Mouse (Mus musculus) kidney, adult 11 months (tissue): ENCODE results near the gene Atp1a2.

Source experiments
- DNase-seq: peaks from one replicate; pipeline ENCODE4 v3.0.0; 2022

Atp1a2 gene

GRCm38 (mm10) chr1:172323801-172324359 is 26.0 kb upstream of the Atp1a2 start:
- no peak for DNase-seq

- DNase-seq = no peak
Observed at GRCm38 (mm10) chr1:172323298-172323697, 25.4 kb upstream of the Atp1a2 start.

DNA sequence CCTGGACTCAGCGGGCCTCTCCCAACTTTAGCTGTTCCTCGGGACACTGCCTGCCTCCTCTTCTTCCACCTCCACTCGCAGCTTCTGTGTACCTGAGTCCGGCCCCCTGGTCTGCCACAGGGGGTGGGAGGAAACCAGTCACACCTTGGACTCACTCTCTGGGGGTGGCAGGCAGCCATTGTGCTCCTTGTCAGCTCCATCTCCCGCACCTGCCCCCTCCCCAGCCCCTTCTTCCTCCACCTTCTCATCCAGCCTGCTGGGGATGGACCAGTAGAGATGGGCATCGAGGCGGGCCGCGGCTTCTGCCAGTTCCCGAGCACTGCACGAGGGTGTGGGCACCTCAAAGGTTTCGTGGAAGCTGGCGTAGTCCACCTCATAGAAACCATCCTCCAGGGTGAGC is 24.9 kb upstream of the Atp1a2 start:
- no peak for DNase-seq

- DNase-seq = no peak
Observed at GRCm38 (mm10) chr1:172319921-172320411, 22.1 kb upstream of the Atp1a2 start.

GRCm38 (mm10) chr1:172319346-172319745 is 21.5 kb upstream of the Atp1a2 start:
- no peak for DNase-seq

DNA sequence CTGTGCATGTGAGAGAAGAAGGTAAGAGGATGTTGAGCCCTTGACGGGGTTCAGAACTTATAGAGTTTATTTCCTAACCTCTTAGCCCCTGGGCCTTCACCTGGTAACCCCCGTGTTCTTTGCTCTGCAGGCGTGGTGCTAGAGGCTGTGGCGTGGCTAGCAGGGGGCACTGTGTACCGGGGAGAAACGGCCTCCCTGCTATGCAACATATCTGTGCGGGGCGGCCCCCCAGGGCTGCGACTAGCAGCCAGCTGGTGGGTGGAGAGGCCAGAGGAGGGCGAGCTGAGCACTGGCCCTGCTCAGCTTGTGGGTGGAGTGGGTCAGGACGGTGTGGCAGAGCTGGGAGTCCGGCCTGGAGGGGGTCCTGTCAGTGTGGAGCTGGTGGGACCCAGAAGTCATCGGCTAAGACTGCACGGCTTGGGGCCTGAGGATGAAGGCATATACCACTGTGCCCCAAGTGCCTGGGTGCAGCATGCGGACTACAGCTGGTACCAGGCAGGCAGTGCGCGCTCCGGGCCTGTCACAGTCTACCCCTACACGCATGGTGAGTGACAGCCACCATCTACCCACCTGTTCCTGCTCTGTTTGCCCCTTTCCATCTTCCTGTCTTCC is 20.7 kb upstream of the Atp1a2 start:
- DNase-seq = no peak

DNA sequence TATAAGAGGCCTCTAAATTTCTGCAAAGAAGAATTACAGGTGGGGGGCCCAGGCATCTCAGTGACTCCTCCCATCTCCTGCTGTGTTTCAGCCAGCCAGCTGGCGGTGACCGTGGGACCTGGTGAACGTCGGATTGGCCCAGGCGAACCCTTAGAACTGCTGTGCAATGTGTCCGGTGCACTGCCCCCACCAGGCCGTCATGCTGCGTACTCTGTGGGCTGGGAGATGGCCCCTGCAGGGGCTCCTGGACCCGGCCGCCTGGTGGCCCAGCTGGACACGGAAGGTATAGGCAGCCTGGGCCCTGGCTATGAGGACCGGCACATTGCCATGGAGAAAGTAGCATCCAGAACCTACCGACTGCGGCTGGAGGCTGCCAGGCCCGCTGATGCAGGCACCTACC is 20.1 kb upstream of the Atp1a2 start:
- DNase-seq = no peak

DNA sequence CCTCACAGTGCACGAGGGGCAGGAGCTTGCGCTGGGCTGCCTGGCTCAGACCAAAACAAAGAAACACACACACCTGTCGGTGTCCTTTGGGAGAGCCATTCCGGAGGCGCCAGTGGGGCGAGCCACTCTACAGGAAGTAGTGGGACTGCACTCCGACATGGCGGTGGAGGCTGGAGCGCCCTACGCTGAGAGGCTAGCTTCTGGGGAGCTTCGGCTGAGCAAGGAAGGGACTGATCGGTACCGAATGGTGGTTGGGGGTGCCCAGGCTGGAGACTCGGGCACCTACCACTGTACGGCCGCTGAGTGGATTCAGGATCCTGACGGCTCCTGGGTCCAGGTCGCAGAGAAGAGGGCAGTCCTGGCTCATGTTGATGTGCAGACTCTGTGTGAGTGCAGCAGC is 19.6 kb upstream of the Atp1a2 start:
- no peak for DNase-seq

GRCm38 (mm10) chr1:172314911-172315310 is 17.0 kb upstream of the Atp1a2 start:
- no peak for DNase-seq

- DNase-seq = no peak
Observed at GRCm38 (mm10) chr1:172313613-172314411, 15.9 kb upstream of the Atp1a2 start.

DNA sequence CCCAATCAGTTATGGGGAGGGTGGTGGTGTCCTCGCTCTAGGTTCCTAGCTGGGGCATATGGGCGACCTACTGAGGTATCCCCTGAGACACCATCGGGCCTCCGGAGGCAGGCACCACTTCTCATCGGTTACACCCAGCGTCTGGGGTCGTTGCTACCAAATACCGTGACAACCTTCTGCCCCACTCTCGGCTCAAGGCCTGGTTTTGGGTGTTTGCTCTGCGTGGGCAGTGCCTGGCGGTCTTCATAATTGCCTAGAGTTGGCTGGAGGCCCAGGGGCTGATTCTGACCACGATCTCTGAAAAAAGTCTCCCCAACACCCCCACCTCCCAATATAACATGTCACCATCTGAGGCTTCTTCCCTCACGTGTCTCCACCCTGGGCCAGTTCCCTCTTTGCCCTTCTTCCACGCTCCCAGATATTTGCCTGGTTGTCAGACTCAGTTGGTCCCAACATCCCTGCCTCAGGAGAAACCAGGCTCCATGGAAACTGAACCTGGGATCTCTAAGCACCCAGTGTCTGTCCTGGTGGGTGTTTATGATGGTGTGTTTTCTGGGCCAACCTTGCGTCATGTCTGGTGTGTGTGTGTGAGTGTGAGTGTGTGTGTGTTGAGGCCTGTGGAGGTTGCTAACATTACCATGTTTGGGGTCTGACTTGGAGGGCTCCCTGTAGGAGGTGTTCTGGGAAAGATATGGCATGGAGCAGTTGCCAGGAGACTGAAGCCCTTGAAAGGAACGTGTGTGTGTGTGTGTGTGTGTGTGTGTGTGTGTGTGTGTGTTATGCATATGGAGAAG is 15.1 kb upstream of the Atp1a2 start:
- no peak for DNase-seq

GRCm38 (mm10) chr1:172311921-172312767 is 14.3 kb upstream of the Atp1a2 start:
- DNase-seq = peak; percentile 92

GRCm38 (mm10) chr1:172311248-172311906 is 13.5 kb upstream of the Atp1a2 start:
- peak; percentile 83 for DNase-seq

- peak; percentile 91 for DNase-seq
Observed at GRCm38 (mm10) chr1:172309699-172310398, 12.0 kb upstream of the Atp1a2 start.

DNA sequence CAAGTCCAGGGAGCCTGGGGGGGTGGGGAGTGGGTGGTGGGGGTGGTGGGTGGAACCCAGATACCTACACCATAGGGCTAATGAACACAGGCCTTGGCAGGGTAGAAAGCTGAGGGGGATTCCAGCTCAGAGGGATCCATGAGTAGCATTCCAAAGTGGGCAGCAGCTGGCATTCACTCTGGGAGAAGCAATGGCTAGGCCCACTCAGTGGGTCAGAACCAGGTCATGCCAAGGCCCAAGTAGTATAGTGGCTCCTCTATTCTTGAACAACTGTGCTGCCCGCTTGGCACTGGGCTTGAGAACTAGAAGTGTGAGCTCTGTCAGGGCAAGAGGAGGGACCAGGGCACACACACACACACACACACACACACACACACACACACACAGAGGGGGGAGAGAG is 10.5 kb upstream of the Atp1a2 start:
- no peak for DNase-seq

DNA sequence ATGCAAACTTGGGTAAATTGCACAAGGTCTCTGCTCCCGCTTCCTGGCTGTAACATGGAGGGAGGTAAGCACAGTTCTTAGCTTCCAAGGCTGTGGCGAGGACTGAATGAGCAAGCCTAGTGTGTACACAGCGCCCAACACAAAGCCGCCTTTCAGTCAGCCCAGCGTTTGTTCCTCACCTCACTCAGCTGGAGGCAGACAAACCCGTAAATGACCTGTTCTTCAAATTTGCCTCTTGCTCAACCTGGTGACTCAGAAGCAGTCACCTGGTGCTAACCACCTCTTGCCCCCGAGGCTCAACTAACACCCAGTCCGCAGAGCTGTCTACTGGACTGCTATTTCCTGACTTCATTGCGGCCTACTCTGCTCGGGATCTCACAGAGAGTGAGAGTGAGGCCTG is 10.1 kb upstream of the Atp1a2 start:
- DNase-seq = no peak

GRCm38 (mm10) chr1:172306885-172307284 is 9.0 kb upstream of the Atp1a2 start:
- no peak for DNase-seq

DNA sequence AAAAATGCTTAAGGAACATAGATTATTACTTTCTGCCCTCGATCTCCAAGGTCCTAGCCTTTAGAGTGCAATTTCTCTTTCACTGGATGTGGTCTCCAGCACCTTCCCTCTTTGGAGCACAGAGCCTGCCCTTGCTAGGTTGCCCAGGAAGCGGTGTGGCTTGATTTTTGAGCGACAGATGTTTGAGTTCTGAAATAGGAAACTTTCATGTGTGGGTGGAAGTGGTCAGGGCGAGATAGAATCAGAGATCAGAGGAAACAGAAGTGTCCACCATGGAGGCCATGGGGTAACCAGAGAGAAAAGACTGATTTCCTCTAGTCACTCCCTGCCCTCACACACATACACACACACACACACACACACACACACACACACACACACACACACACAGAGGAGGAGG is 8.3 kb upstream of the Atp1a2 start:
- DNase-seq = no peak

DNA sequence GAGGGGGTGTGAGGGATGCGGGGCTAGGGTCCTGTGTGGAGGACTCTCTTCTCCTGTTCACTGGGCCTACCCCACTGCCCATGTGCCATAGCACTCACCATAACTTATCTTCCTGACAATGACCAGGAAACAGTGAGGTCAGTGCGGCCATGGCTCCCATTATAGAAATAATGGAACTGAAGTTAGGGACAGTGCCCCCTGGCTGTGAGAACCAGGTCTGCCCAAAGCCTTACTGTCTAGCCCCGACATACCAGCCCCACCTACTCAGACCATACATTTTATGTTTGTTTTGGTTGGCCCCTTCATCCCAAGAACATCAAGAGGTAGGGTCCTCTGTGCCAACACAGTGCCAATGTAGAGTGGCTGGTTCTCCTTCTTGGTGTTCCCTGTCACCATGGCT is 7.8 kb upstream of the Atp1a2 start:
- no peak for DNase-seq

GRCm38 (mm10) chr1:172305153-172305552 is 7.3 kb upstream of the Atp1a2 start:
- no peak for DNase-seq

GRCm38 (mm10) chr1:172304443-172304842 is 6.6 kb upstream of the Atp1a2 start:
- DNase-seq = no peak
